Mouse (Mus musculus) G1E (cell line): ENCODE data around the gene Sec14l2. TPM values are rescaled to one million over a fixed set of nuclear protein-coding genes. Genes with fewer than 3 reads are reported as not detected.

Experiments used
- ATAC-seq: 2 replicates; pipeline ENCODE4 v1.8.0; 2016; ENCODE audit warnings: mild to moderate bottlenecking; ENCODE audit not compliant: insufficient number of reproducible peaks, poor library complexity, low FRiP score, severe bottlenecking; ENCODE audit errors: extremely low read depth
- DNase-seq: peaks from one replicate; pipeline ENCODE4 v3.0.0; 2012; ENCODE audit warnings: low spot score
- H3K27me3 ChIP-seq: 2 replicates; pipeline ENCODE4 v1.6.1; 2012; ENCODE audit warnings: mild to moderate bottlenecking, low read length, inconsistent platforms; ENCODE audit not compliant: insufficient read depth
- H3K36me3 ChIP-seq: replicated peaks from 2 replicates; pipeline ENCODE3; 2012; ENCODE audit warnings: mild to moderate bottlenecking, inconsistent platforms
- H3K4me1 ChIP-seq: 2 replicates; pipeline ENCODE4 v1.6.1; 2012; ENCODE audit warnings: low read depth, low read length, inconsistent platforms, mixed read lengths; ENCODE audit not compliant: insufficient read depth
- H3K4me3 ChIP-seq: 2 replicates; pipeline ENCODE4 v1.5.1; 2012; ENCODE audit warnings: low read depth, mild to moderate bottlenecking, inconsistent platforms, low read length, moderate library complexity, mixed read lengths
- H3K9me3 ChIP-seq: replicated peaks from 2 replicates; pipeline ENCODE4 v1.6.1; 2012; ENCODE audit warnings: inconsistent platforms
- CTCF ChIP-seq: IDR thresholded peaks from 2 replicates; pipeline ENCODE4 v1.5.1; 2012; ENCODE audit warnings: low read depth, low read length, inconsistent platforms, mixed read lengths
- GATA1 ChIP-seq: IDR thresholded peaks from 2 replicates; pipeline ENCODE4 v1.6.1; 2012; ENCODE audit warnings: borderline replicate concordance, low read length, inconsistent platforms, mixed read lengths
- GATA2 ChIP-seq: IDR thresholded peaks from 2 replicates; pipeline ENCODE4 v1.6.1; 2012; ENCODE audit warnings: low read depth, low read length, inconsistent platforms, borderline replicate concordance
- POLR2AphosphoS5 ChIP-seq: IDR thresholded peaks from 2 replicates; pipeline ENCODE4 v1.6.1; 2012; ENCODE audit warnings: low read depth, low read length, inconsistent platforms; ENCODE audit not compliant: insufficient replicate concordance
- TAL1 ChIP-seq: conservative IDR thresholded peaks from 2 replicates; pipeline ENCODE4 v1.6.1; 2012; ENCODE audit warnings: low read depth, low read length, inconsistent platforms, mixed read lengths
- polyA plus RNA-seq: library from polyadenylated mRNA; stranded (reverse); fragments of >175 nt; gene quantifications from 2 replicates; pipeline ENCODE4 v1.2.3, GENCODE M21; 2012
- total RNA-seq, 2 experiments: library from RNA; stranded (forward) in 1 of 2; stranded (reverse) in 1 of 2; fragments of 200-1000 nt in 1 of 2; fragments of >200 nt in 1 of 2; fragmentation: Nextera tagmentation in 1 of 2; gene quantifications; 2 replicates each; pipeline ENCODE4 v1.2.3; 2014 to 2017

Sec14l2 gene
- total and polyA plus RNA-seq, 3 experiments = 3.5 to 13.8 (median 6.6) TPM

DNA sequence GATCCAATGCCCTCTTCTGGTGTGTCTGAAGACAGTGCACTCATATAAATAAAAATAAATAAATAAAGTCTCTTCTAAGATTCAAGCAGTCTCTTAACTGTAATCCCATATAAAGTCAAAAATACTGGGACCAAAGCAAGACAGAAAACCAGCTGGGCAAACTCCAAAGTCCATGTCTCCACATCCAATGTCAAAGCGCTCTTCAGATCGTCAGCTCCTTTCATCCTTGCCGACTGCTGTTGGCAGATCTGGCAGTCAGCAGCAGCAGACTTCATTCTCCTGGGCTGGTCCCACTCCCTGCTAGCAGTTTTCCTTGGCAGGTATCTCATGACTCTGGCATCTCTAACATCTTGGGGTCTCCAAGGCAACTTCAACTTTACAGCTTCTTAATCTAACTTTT is 35.5 kb upstream of the Sec14l2 start:
- Histone ChIP-seq H3K27me3 (no peaks in the 10 kb centered on the region), H3K4me3 (no peak overlapping the region), H3K9me3 (peaks cover 4% of the 10 kb centered on the region; the same call in 1 of the 2 replicates), H3K4me1 (peaks cover 39% of the 10 kb centered on the region), H3K36me3 (peaks cover 32% of the 10 kb centered on the region)
- DNase-seq (no peak), ATAC-seq (no peak)
- TF ChIP-seq GATA1 (no peak), TAL1 (no peak), POLR2AphosphoS5 (no peak), CTCF (no peak), GATA2 (no peak)

DNA sequence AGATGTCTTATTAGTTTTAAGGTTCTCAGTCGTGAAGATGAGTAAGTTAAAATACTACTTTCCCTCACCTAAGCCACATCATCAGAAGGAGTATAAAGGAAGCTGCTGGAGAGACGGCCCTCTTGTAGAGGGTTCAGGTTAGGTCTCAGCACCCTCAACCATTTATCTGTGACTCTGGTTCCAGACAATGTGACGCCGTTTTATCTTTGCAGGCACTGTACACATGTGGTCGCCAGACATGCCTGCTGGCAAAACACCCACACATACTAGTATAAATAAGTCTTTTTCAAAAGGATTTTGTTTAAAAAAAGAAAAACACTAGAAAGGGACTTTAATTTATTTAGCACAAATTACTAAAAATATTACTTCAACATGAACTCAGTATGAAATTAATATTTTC is 32.4 kb upstream of the Sec14l2 start:
- peaks cover 7% of the 10 kb centered on the region for H3K36me3 ChIP-seq
- H3K4me1 ChIP-seq = peaks cover 15% of the 10 kb centered on the region
- peaks cover 4% of the 10 kb centered on the region; the same call in 1 of the 2 replicates for H3K27me3 ChIP-seq
- ATAC-seq (no peak), DNase-seq (no peak)
- TF ChIP-seq POLR2AphosphoS5 (no peak), GATA1 (no peak), CTCF (no peak), GATA2 (no peak), TAL1 (no peak)
- no peak overlapping the region for H3K4me3 ChIP-seq
- H3K9me3 ChIP-seq = peaks cover 4% of the 10 kb centered on the region; the same call in 1 of the 2 replicates

DNA sequence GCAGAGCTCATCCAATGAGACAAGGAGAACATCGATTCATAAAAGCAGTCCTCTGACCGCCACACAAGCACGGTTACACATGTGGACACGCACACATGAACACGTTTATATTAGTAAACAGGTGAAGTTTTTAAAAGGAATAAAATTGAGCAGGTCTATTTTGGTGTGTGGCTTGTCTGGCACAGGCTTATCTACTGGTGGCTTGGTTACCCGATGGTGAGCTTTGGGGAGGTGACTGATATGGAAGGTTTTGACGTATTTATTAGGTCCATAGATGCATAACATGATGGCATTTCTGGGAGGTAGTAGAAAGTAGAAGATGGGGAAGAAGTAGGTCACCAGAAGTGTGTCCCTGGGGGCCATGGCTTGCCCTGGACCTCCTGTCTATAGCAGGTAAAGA is 30.5 kb upstream of the Sec14l2 start:
- Histone ChIP-seq H3K4me3 (no peak overlapping the region), H3K9me3 (peaks cover 4% of the 10 kb centered on the region; the same call in 1 of the 2 replicates), H3K27me3 (peaks cover 5% of the 10 kb centered on the region; the same call in 1 of the 2 replicates), H3K36me3 (peaks cover 11% of the 10 kb centered on the region), H3K4me1 (peaks cover 3% of the 10 kb centered on the region; the same call in 1 of the 2 replicates)
- DNase-seq (no peak), ATAC-seq (no peak)
- no peak for TF ChIP-seq GATA1
- TF ChIP-seq CTCF = no peak
- no peak for TF ChIP-seq TAL1
- TF ChIP-seq GATA2 = no peak
- TF ChIP-seq POLR2AphosphoS5 = no peak

DNA sequence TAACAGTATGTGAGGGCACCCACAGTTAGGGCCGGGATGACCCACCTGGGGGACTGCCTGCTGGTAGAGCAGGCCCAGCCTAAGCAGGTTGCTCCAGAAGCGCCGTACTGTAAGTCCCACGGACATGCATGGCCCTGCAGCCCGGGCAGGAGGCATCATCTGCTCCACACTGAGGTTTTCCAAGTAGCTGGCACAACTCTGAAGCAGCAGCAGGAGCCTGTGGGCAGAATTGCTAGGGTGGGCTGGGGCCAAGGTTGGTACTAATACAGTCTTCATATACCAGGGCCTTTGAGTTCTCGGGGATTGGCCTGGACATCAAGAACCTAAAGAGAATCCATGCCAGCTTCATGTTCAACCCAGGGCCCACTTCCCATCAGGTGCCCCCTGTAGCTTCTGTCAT is 26.7 kb upstream of the Sec14l2 start:
- ATAC-seq (no peak), DNase-seq (no peak)
- TF ChIP-seq GATA1 (no peak), GATA2 (no peak), CTCF (no peak), POLR2AphosphoS5 (no peak), TAL1 (no peak)
- H3K27me3 ChIP-seq = peaks cover 11% of the 10 kb centered on the region; the same call in 1 of the 2 replicates
- no peaks in the 10 kb centered on the region for H3K4me1 ChIP-seq
- peaks cover 4% of the 10 kb centered on the region; the same call in 1 of the 2 replicates for H3K9me3 ChIP-seq
- peaks cover 14% of the 10 kb centered on the region for H3K36me3 ChIP-seq
- H3K4me3 ChIP-seq = no peak overlapping the region

DNA sequence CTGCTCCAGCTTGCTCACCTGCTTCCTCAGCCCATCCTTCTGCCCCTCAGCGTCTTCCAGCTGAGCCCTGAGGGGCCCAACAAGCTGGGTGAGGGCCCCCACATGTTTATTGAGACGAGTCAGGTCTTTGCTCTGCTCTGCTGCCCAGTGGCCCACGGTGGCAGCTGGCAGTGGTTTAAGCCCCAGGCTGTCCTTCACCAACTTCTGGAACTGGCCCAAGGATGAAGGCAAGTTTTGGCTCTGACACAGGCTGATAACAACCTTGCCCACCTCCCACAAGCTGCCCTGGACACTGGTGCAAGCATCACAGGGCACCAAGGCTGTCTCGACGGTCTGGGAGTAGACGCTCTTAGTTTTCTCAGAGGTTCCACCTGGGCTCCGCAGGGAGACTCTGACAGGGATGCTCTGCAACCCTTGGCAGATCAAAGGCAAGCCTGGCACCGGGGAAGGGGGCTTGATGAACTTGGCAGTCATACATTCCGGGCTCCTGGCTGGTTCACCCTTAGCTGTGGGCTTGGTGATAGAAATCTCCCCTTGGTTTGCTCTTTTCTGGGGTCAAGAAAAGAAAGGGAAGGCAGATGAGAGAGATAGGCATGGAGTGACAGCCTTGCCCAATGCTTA is 25.4 kb upstream of the Sec14l2 start:
- no peak for DNase-seq
- TF ChIP-seq TAL1 (no peak), GATA2 (no peak), CTCF (no peak), POLR2AphosphoS5 (no peak), GATA1 (no peak)
- H3K4me3 ChIP-seq = no peak overlapping the region
- H3K36me3 ChIP-seq = peaks cover 23% of the 10 kb centered on the region
- peaks cover 11% of the 10 kb centered on the region; the same call in 1 of the 2 replicates for H3K27me3 ChIP-seq
- no peak for ATAC-seq
- H3K9me3 ChIP-seq = no peaks in the 10 kb centered on the region
- H3K4me1 ChIP-seq = no peaks in the 10 kb centered on the region

DNA sequence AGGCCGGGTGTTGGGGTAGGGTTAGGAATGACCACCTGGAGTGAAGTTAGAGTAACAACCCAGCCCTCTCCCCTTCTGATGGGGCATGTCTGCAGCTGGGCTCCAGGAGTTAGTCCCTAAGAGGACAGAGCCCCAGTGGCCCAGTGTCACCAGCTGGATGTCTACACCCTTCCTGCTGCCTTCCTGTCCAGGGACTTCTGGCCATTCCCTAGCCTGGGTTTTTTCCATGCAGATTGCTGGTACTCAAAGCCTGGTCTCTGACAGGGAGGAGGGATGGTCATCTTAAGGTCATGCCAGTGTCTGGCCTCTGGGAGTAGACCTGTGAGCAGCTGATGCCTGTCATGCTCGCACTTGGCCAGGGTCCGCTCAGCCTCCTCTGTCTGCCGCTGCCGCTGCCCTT is 24.9 kb upstream of the Sec14l2 start:
- TF ChIP-seq POLR2AphosphoS5 = no peak
- no peak for TF ChIP-seq TAL1
- no peak for TF ChIP-seq GATA2
- TF ChIP-seq CTCF = no peak
- no peak for TF ChIP-seq GATA1
- peaks cover 28% of the 10 kb centered on the region for H3K36me3 ChIP-seq

More for the DNA sequence above, 24.9 kb upstream of the Sec14l2 start:
- peaks cover 11% of the 10 kb centered on the region; the same call in 1 of the 2 replicates for H3K27me3 ChIP-seq
- no peaks in the 10 kb centered on the region for H3K4me1 ChIP-seq
- no peak overlapping the region for H3K4me3 ChIP-seq
- H3K9me3 ChIP-seq = no peaks in the 10 kb centered on the region
- ATAC-seq = no peak
- no peak for DNase-seq
